Mouse (Mus musculus) midbrain, embryonic 10.5 days (tissue): ENCODE data around the gene Pla2g1b. TPM values are rescaled to one million over a fixed set of nuclear protein-coding genes. Genes with fewer than 3 reads are reported as not detected.
"Not testable (repeated sequence)": the region's sequence is repeated elsewhere in the genome, so short reads cannot be mapped to it uniquely, and the experiment has no call there.

Experiments used
- DNase-seq: peaks from one replicate; pipeline ENCODE4 v3.0.0-alpha.2; 2017; ENCODE audit warnings: low spot score
- H3K27ac ChIP-seq: fragments of 300-500 bp; sonication (generic); replicated peaks from 2 replicates; pipeline ENCODE4 v1.5.1; 2016; ENCODE audit warnings: mild to moderate bottlenecking
- H3K27me3 ChIP-seq: fragments of 300-500 bp; sonication (generic); 2 replicates; pipeline ENCODE4 v1.6.1; 2016; ENCODE audit warnings: low read depth, mild to moderate bottlenecking; ENCODE audit not compliant: poor library complexity, severe bottlenecking
- H3K36me3 ChIP-seq: fragments of 300-500 bp; sonication (generic); 2 replicates; pipeline ENCODE4 v1.6.1; 2016; ENCODE audit warnings: mild to moderate bottlenecking, moderate library complexity
- H3K4me1 ChIP-seq: fragments of 300-500 bp; sonication (generic); 2 replicates; pipeline ENCODE4 v1.6.1; 2016
- H3K4me3 ChIP-seq: fragments of 300-500 bp; sonication (generic); 2 replicates; pipeline ENCODE4 v1.5.1; 2016; ENCODE audit warnings: mild to moderate bottlenecking, moderate library complexity
- H3K9me3 ChIP-seq: fragments of 300-500 bp; sonication (generic); replicated peaks from 2 replicates; pipeline ENCODE4 v1.6.1; 2016; ENCODE audit warnings: mild to moderate bottlenecking
- WGBS: fragments of 180-500 bp; shearing (Covaris S2); methylation state at CpG from one replicate; pipeline ENCODE4 v1.1.7; 2016; 5-methylcytosine and 5-hydroxymethylcytosine counted together
- polyA plus RNA-seq: library from polyadenylated mRNA; unstranded; fragments of >200 nt; fragmentation: Nextera tagmentation; extraction: Ambion mirVana; gene quantifications from 2 replicates; pipeline ENCODE4 v1.2.1, GENCODE M21; 2016

The Pla2g1b gene
- polyA plus RNA-seq, 1 experiment from 2014 or later = 0.62 TPM

GRCm38 (mm10) chr5:115489699-115490637 lies 23.9 kb downstream of the Pla2g1b start:
- Histone ChIP-seq H3K4me1 (peaks cover 28% of the 10 kb centered on the region), H3K27ac (peak overlapping the region; percentile 97), H3K9me3 (no peaks in the 10 kb centered on the region), H3K27me3 (no peaks in the 10 kb centered on the region), H3K4me3 (peak overlapping the region; percentile 53), H3K36me3 (no peaks in the 10 kb centered on the region)
- WGBS = under 1% methylated on average over 50 of the region's 50 CpGs
- DNase-seq = peak; percentile 90

- H3K27me3 ChIP-seq = no peaks in the 10 kb centered on the region
- H3K4me1 ChIP-seq = peaks cover 28% of the 10 kb centered on the region
- H3K9me3 ChIP-seq = no peaks in the 10 kb centered on the region
- WGBS = 14% methylated on average over 8 of the region's 8 CpGs
- DNase-seq = no peak
- no peak overlapping the region for H3K27ac ChIP-seq
- no peaks in the 10 kb centered on the region for H3K36me3 ChIP-seq
- peak overlapping the region; percentile 21; the same call in 1 of the 2 replicates for H3K4me3 ChIP-seq
Observed at GRCm38 (mm10) chr5:115490638-115491000, 24.6 kb downstream of the Pla2g1b start.

- WGBS = 37% methylated on average over 5 of the region's 5 CpGs
- DNase-seq = no peak
Observed at GRCm38 (mm10) chr5:115491076-115491475, 25.0 kb downstream of the Pla2g1b start.

GRCm38 (mm10) chr5:115491771-115492322 lies 25.8 kb downstream of the Pla2g1b start:
- H3K36me3 ChIP-seq = no peaks in the 10 kb centered on the region
- WGBS = 7% methylated on average over 28 of the region's 28 CpGs
- H3K4me3 ChIP-seq = peak overlapping the region; percentile 44
- peaks cover 30% of the 10 kb centered on the region for H3K4me1 ChIP-seq
- no peak for DNase-seq
- no peaks in the 10 kb centered on the region for H3K27me3 ChIP-seq
- H3K9me3 ChIP-seq = no peaks in the 10 kb centered on the region
- peak overlapping the region; percentile 49; the same call in 1 of the 2 replicates for H3K27ac ChIP-seq

More at GRCm38 (mm10) chr5:115491076-115491475, 25.0 kb downstream of the Pla2g1b start:
- no peaks in the 10 kb centered on the region for H3K9me3 ChIP-seq
- H3K27ac ChIP-seq = no peak overlapping the region
- H3K27me3 ChIP-seq = no peaks in the 10 kb centered on the region
- H3K4me1 ChIP-seq = peaks cover 30% of the 10 kb centered on the region
- H3K36me3 ChIP-seq = no peaks in the 10 kb centered on the region
- no peak overlapping the region for H3K4me3 ChIP-seq

GRCm38 (mm10) chr5:115492711-115493335 lies 26.8 kb downstream of the Pla2g1b start:
- Histone ChIP-seq H3K27ac (no peak overlapping the region), H3K27me3 (no peaks in the 10 kb centered on the region), H3K9me3 (no peaks in the 10 kb centered on the region), H3K36me3 (no peaks in the 10 kb centered on the region), H3K4me1 (peaks cover 30% of the 10 kb centered on the region), H3K4me3 (no peak overlapping the region)
- WGBS = 80% methylated on average over 6 of the region's 6 CpGs
- no peak for DNase-seq

- no peaks in the 10 kb centered on the region for H3K9me3 ChIP-seq
- no peak overlapping the region for H3K27ac ChIP-seq
- peaks cover 30% of the 10 kb centered on the region for H3K4me1 ChIP-seq
- WGBS = 68% methylated on average over 5 of the region's 5 CpGs
- H3K36me3 ChIP-seq = no peaks in the 10 kb centered on the region
- H3K4me3 ChIP-seq = no peak overlapping the region
- no peak for DNase-seq
- no peaks in the 10 kb centered on the region for H3K27me3 ChIP-seq
Observed at GRCm38 (mm10) chr5:115493441-115493840, 27.4 kb downstream of the Pla2g1b start.

GRCm38 (mm10) chr5:115495618-115496017 lies 29.6 kb downstream of the Pla2g1b start:
- not testable (repeated sequence) for DNase-seq

GRCm38 (mm10) chr5:115497033-115497432 lies 31.0 kb downstream of the Pla2g1b start:
- Histone ChIP-seq H3K4me3 (no peak overlapping the region), H3K27ac (no peak overlapping the region), H3K27me3 (no peaks in the 10 kb centered on the region), H3K36me3 (no peaks in the 10 kb centered on the region), H3K4me1 (peaks cover 12% of the 10 kb centered on the region), H3K9me3 (no peaks in the 10 kb centered on the region)
- WGBS = 83% methylated on average over 7 of the region's 7 CpGs
- no peak for DNase-seq

More at GRCm38 (mm10) chr5:115495618-115496017, 29.6 kb downstream of the Pla2g1b start:
- not testable (repeated sequence) for H3K27ac ChIP-seq, H3K36me3 ChIP-seq, H3K4me3 ChIP-seq, H3K27me3 ChIP-seq, H3K9me3 ChIP-seq
- peaks cover 22% of the 10 kb centered on the region for H3K4me1 ChIP-seq
- WGBS = 87% methylated on average over 3 of the region's 3 CpGs

- WGBS = 65% methylated on average over 9 of the region's 9 CpGs
Observed at GRCm38 (mm10) chr5:115498307-115499240, 32.5 kb downstream of the Pla2g1b start.

GRCm38 (mm10) chr5:115500383-115500935 lies 34.4 kb downstream of the Pla2g1b start:
- Histone ChIP-seq H3K27me3 (no peaks in the 10 kb centered on the region), H3K36me3 (no peaks in the 10 kb centered on the region), H3K4me3 (no peak overlapping the region), H3K27ac (no peak overlapping the region), H3K9me3 (no peaks in the 10 kb centered on the region), H3K4me1 (peaks cover 3% of the 10 kb centered on the region; the same call in 1 of the 2 replicates)
- WGBS = 87% methylated on average over 12 of the region's 12 CpGs
- no peak for DNase-seq

More at GRCm38 (mm10) chr5:115498307-115499240, 32.5 kb downstream of the Pla2g1b start:
- no peaks in the 10 kb centered on the region for H3K27me3 ChIP-seq
- no peaks in the 10 kb centered on the region for H3K9me3 ChIP-seq
- DNase-seq = no peak
- H3K4me3 ChIP-seq = no peak overlapping the region
- H3K36me3 ChIP-seq = no peaks in the 10 kb centered on the region
- peaks cover 7% of the 10 kb centered on the region for H3K4me1 ChIP-seq
- H3K27ac ChIP-seq = no peak overlapping the region

GRCm38 (mm10) chr5:115503035-115503434 lies 37.0 kb downstream of the Pla2g1b start:
- peaks cover 4% of the 10 kb centered on the region; the same call in 1 of the 2 replicates for H3K27me3 ChIP-seq
- WGBS = 71% methylated on average over 12 of the region's 12 CpGs
- H3K27ac ChIP-seq = no peak overlapping the region
- H3K4me1 ChIP-seq = peaks cover 13% of the 10 kb centered on the region
- H3K36me3 ChIP-seq = no peaks in the 10 kb centered on the region
- no peak overlapping the region for H3K4me3 ChIP-seq
- DNase-seq = no peak
- no peaks in the 10 kb centered on the region for H3K9me3 ChIP-seq
